Mouse (Mus musculus) urinary bladder, postnatal 10 days (tissue): Measurements from ENCODE around the gene Primpol.

Experiments used
- DNase-seq: peaks from one replicate; pipeline ENCODE4 v3.0.0; 2022; ENCODE audit warnings: low spot score

Primpol gene

GRCm38 (mm10) chr8:46616879-46617689 is at the start of gene Primpol, which contains the start of gene Casp3:
Gene Primpol (minus strand): TSS chr8:46617212.
Gene Casp3 (plus strand): TSS chr8:46617291.
- peak; percentile 81 for DNase-seq

GRCm38 (mm10) chr8:46655919-46656318 is 38.9 kb upstream of the Primpol start:
- DNase-seq: no peak

- DNase-seq: no peak
These were observed 34.9 kb upstream of the Primpol start for GRCm38 (mm10) chr8:46651872-46652271.

- no peak for DNase-seq
These were observed 31.4 kb upstream of the Primpol start for GRCm38 (mm10) chr8:46648421-46648820.

GRCm38 (mm10) chr8:46641272-46641671 is 24.3 kb upstream of the Primpol start:
- DNase-seq: no peak

GRCm38 (mm10) chr8:46639852-46640251 is 22.8 kb upstream of the Primpol start:
- no peak for DNase-seq

GRCm38 (mm10) chr8:46639010-46639571 is 22.1 kb upstream of the Primpol start:
- no peak for DNase-seq

GRCm38 (mm10) chr8:46630932-46631331 is 13.9 kb upstream of the Primpol start:
- DNase-seq: no peak

GRCm38 (mm10) chr8:46630422-46630821 is 13.4 kb upstream of the Primpol start:
- DNase-seq: no peak

GRCm38 (mm10) chr8:46628645-46629044 is 11.6 kb upstream of the Primpol start:
- no peak for DNase-seq

- DNase-seq: no peak
These were observed 10.9 kb upstream of the Primpol start for GRCm38 (mm10) chr8:46627881-46628280.

GRCm38 (mm10) chr8:46626642-46627041 is 9.6 kb upstream of the Primpol start:
- DNase-seq: no peak

- DNase-seq: no peak
These were observed 8.2 kb upstream of the Primpol start for GRCm38 (mm10) chr8:46625166-46625565.

GRCm38 (mm10) chr8:46622446-46623270 is 5.6 kb upstream of the Primpol start:
- no peak for DNase-seq

GRCm38 (mm10) chr8:46618639-46619320 is 1.8 kb upstream of the Primpol start:
- DNase-seq: no peak

- no peak for DNase-seq
These were observed 943 bp upstream of the Primpol start for GRCm38 (mm10) chr8:46617690-46618620.

GRCm38 (mm10) chr8:46615936-46616335 is 1.1 kb downstream of the Primpol start:
- no peak for DNase-seq

GRCm38 (mm10) chr8:46613377-46613776 is 3.6 kb downstream of the Primpol start:
- DNase-seq: no peak

- DNase-seq: no peak
These were observed 4.1 kb downstream of the Primpol start for GRCm38 (mm10) chr8:46612913-46613312.

- no peak for DNase-seq
These were observed 5.5 kb downstream of the Primpol start for GRCm38 (mm10) chr8:46611557-46611956.

GRCm38 (mm10) chr8:46606930-46607329 is 10.1 kb downstream of the Primpol start:
- no peak for DNase-seq
